Mouse (Mus musculus) cerebellum, postnatal 4 days (tissue): Measurements from ENCODE around the gene Astl.
"Not testable (repeated sequence)": the region's sequence is repeated elsewhere in the genome, so short reads cannot be mapped to it uniquely, and the experiment has no call there.

Experiments used
- DNase-seq, 2 experiments: peaks; one replicate each; pipeline ENCODE4 v3.0.0; 2022; ENCODE audit warnings: low spot score in 2 of 2, mixed read lengths in 1 of 2

The Astl gene

GRCm38 (mm10) chr2:127338416-127338815 lies at the start of gene Astl:
Gene Astl, plus strand, starts transcription at chr2:127338639.
- DNase-seq = no peak

- no peak for DNase-seq
These were observed 46.2 kb upstream of the Astl start for GRCm38 (mm10) chr2:127292250-127292649.

- DNase-seq = no peak
These were observed 41.2 kb upstream of the Astl start for GRCm38 (mm10) chr2:127297001-127297805.

GRCm38 (mm10) chr2:127298056-127298455 lies 40.4 kb upstream of the Astl start:
- no peak for DNase-seq

- DNase-seq = no peak
These were observed 37.7 kb upstream of the Astl start for GRCm38 (mm10) chr2:127300701-127301100.

- no peak for DNase-seq
These were observed 36.6 kb upstream of the Astl start for GRCm38 (mm10) chr2:127301883-127302282.

- not testable (repeated sequence) for DNase-seq
These were observed 34.2 kb upstream of the Astl start for GRCm38 (mm10) chr2:127304192-127304591.

- DNase-seq = no peak
These were observed 33.7 kb upstream of the Astl start for GRCm38 (mm10) chr2:127304609-127305210.

- DNase-seq = no peak
These were observed 32.3 kb upstream of the Astl start for GRCm38 (mm10) chr2:127306123-127306522.

- no peak for DNase-seq
These were observed 31.3 kb upstream of the Astl start for GRCm38 (mm10) chr2:127307179-127307578.

GRCm38 (mm10) chr2:127308660-127309059 lies 29.8 kb upstream of the Astl start:
- no peak for DNase-seq

GRCm38 (mm10) chr2:127310246-127310645 lies 28.2 kb upstream of the Astl start:
- no peak for DNase-seq

GRCm38 (mm10) chr2:127310685-127311084 lies 27.8 kb upstream of the Astl start:
- DNase-seq = no peak

GRCm38 (mm10) chr2:127311193-127311592 lies 27.2 kb upstream of the Astl start:
- no peak for DNase-seq

- no peak for DNase-seq
These were observed 25.6 kb upstream of the Astl start for GRCm38 (mm10) chr2:127312801-127313200.

GRCm38 (mm10) chr2:127313878-127314277 lies 24.6 kb upstream of the Astl start:
- no peak for DNase-seq

GRCm38 (mm10) chr2:127314467-127315154 lies 23.8 kb upstream of the Astl start:
- DNase-seq = no peak

- no peak for DNase-seq
These were observed 23.3 kb upstream of the Astl start for GRCm38 (mm10) chr2:127315155-127315470.

- no peak for DNase-seq
These were observed 22.0 kb upstream of the Astl start for GRCm38 (mm10) chr2:127316431-127316830.

- DNase-seq = no peak
These were observed 20.3 kb upstream of the Astl start for GRCm38 (mm10) chr2:127318136-127318535.

- DNase-seq = no peak
These were observed 19.4 kb upstream of the Astl start for GRCm38 (mm10) chr2:127319071-127319470.

- DNase-seq = no peak
These were observed 15.7 kb upstream of the Astl start for GRCm38 (mm10) chr2:127322671-127323285.
